Mouse (Mus musculus): ENCODE measurements around the gene Nhej1. TPM values are rescaled to one million over a fixed set of nuclear protein-coding genes. Genes with fewer than 3 reads are reported as not detected.

Nhej1 gene
- polyA plus RNA-seq, 1 experiment from 2014 or later: 3.5 TPM

DNA sequence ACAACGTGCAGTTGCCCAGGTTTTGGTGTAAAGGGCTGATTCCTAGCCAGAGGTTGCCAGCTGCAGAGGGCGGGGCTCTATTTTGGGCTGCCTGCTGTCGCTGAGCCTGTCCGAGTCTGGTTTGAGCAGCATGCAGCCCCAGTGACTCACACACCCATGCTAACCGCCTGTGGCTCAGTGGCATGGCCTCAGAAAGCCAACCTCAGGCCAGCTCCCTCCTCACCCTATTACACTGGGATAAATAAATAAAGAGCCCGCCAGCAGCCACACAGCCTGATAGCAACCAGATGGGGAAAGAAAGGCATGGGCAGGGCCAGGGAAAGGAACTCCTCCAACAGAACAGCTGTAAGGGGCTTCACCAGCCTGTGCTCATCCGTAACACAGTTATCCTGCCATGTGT lies 84.6 kb downstream of the Nhej1 start:
- H3K27ac ChIP-seq (ENCODE audit: low read depth): no peak overlapping the region
- no peaks in the 10 kb centered on the region for H3K9me3 ChIP-seq (ENCODE audit: low read length)
- DNase-seq (no peak), ATAC-seq (no peak)
- no peaks in the 10 kb centered on the region for H3K27me3 ChIP-seq (ENCODE audit: insufficient read depth, low read length)
- H3K4me2 ChIP-seq (ENCODE audit: low read depth, low read length): no peak overlapping the region
- 57% methylated on average over 7 of the region's 7 CpGs for WGBS (ENCODE audit: insufficient replicate concordance)
- no peaks in the 10 kb centered on the region; the same call in 1 of the 2 replicates for H3K4me1 ChIP-seq (ENCODE audit: insufficient read depth)
- H3K4me3 ChIP-seq (ENCODE audit: low read depth, low read length): no peak overlapping the region
- TF ChIP-seq CTCF (IDR thresholded peaks at IDR 0.05; ENCODE audit: low read depth) (no peak), EP300 (IDR thresholded peaks at IDR 0.05; ENCODE audit: low read depth) (no peak)
- no peak overlapping the region for H3K9ac ChIP-seq (replicated peaks)
- H3K36me3 ChIP-seq (replicated peaks; ENCODE audit: insufficient read depth, low read length): no peaks in the 10 kb centered on the region

DNA sequence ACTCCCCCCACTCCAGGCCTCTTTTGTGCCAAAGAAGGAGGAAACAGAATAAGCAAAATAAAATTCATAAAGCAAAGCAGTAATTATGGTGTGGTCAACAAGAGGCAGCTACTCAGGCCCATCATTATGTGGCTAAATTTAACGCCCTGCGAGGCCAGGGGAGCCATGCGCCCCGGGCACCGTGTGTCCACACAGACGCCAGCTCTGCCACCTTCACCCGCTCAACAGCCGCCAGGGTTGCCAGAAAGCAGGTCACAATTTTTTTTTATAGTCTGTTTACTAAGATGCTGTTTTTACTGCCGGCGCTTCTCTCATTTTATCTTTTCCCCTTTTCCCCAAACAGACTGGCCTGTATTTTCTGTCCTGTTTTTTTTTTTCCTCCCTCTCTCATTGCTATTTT lies 93.0 kb downstream of the Nhej1 start:
- 83% methylated on average over 10 of the region's 10 CpGs for WGBS (ENCODE audit: insufficient replicate concordance)
- Histone ChIP-seq H3K9ac (replicated peaks) (no peak overlapping the region), H3K9me3 (ENCODE audit: low read length) (no peaks in the 10 kb centered on the region), H3K27me3 (ENCODE audit: insufficient read depth, low read length) (no peaks in the 10 kb centered on the region), H3K27ac (ENCODE audit: low read depth) (no peak overlapping the region), H3K4me3 (ENCODE audit: low read depth, low read length) (no peak overlapping the region), H3K36me3 (replicated peaks; ENCODE audit: insufficient read depth, low read length) (no peaks in the 10 kb centered on the region), H3K4me1 (ENCODE audit: insufficient read depth) (no peaks in the 10 kb centered on the region), H3K4me2 (ENCODE audit: low read depth, low read length) (no peak overlapping the region)
- no peak for ATAC-seq
- TF ChIP-seq CTCF (IDR thresholded peaks at IDR 0.05; ENCODE audit: low read depth): no peak
- no peak for TF ChIP-seq EP300 (IDR thresholded peaks at IDR 0.05; ENCODE audit: low read depth)
- DNase-seq: no peak

DNA sequence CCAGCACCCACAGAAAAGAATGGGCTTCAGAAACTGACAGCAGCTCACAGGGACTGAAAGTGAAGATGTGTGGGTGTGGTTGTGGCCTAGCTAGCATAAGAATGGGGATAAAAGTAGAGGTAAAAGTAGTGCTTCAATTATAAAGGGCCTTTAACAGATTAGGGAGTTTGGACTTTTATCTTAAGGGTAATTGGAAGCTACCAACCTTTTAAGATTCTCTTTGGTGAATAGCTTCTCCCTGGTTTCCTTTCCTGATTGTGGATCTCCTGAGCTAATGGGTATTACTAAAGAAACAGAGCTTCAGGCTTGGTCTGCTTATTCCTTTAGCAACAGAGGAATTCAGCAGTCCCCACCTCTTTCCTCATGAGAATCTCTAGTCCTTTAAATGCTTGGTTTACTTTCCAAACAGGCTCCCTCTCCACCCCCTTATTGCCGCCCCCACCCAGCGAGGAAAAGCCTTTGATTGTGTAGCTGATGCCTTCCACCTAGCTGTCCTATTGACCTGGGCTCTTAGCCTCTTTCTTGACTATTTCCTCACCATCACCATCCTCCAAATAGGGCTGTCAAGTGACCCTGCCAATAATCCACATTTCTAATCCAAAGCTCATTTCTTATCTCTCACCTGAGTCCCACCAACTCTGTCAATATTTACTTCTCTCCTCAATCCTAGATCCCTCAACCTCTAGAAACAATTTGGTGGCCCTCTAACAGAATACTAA lies 97.8 kb downstream of the Nhej1 start:
- ATAC-seq (no peak), DNase-seq (no peak)
- 46% methylated on average over 2 of the region's 2 CpGs for WGBS (ENCODE audit: insufficient replicate concordance)
- Histone ChIP-seq H3K4me2 (ENCODE audit: low read depth, low read length) (no peak overlapping the region), H3K9me3 (ENCODE audit: low read length) (no peaks in the 10 kb centered on the region), H3K27me3 (ENCODE audit: insufficient read depth, low read length) (no peaks in the 10 kb centered on the region), H3K4me3 (ENCODE audit: low read depth, low read length) (no peak overlapping the region), H3K27ac (ENCODE audit: low read depth) (no peak overlapping the region), H3K36me3 (replicated peaks; ENCODE audit: insufficient read depth, low read length) (no peaks in the 10 kb centered on the region), H3K9ac (replicated peaks) (no peak overlapping the region), H3K4me1 (ENCODE audit: insufficient read depth) (peaks cover 6% of the 10 kb centered on the region; the same call in 1 of the 2 replicates)
- TF ChIP-seq EP300 (IDR thresholded peaks at IDR 0.05; ENCODE audit: low read depth) (no peak), CTCF (IDR thresholded peaks at IDR 0.05; ENCODE audit: low read depth) (no peak)

DNA sequence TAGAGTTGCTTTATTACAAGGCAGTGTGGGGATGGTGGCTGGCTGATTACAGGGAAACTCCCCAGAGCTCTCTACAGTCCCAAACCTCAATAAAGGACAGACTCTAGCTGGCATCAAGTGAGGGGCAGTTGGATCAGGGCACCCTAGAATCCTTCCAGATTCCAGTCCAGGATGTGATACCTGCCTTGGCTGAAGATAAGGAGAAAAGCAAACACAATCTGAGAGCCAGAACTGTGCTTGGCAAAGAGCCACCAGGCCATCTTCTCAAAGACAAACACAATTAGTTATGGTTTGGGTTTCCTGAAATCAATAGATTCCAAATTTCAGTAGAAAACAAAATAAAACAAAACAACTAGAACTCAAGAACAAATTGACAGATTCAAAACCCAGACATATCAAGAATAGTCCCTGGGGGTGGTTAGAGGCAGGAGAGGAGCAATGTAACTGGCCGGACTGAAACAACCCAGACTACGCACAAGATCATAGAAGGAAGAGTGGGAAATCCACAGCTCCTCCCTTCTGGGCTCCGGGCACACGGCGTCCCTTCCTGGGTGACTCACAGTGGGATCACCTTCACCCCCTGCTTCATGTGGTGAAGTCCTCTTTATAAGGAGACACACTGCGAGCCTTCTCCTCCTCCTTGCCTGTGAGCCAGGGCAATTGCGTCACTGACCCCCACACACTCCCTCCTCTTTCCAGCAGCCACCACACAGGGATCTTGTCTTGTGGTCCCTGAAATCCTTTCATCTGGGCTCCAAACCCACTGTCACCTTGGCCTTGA lies 100.4 kb downstream of the Nhej1 start:
- Histone ChIP-seq H3K9me3 (ENCODE audit: low read length) (no peaks in the 10 kb centered on the region), H3K27ac (ENCODE audit: low read depth) (no peak overlapping the region), H3K4me3 (ENCODE audit: low read depth, low read length) (no peak overlapping the region), H3K4me2 (ENCODE audit: low read depth, low read length) (no peak overlapping the region), H3K36me3 (replicated peaks; ENCODE audit: insufficient read depth, low read length) (no peaks in the 10 kb centered on the region), H3K27me3 (ENCODE audit: insufficient read depth, low read length) (no peaks in the 10 kb centered on the region), H3K9ac (replicated peaks) (no peak overlapping the region), H3K4me1 (ENCODE audit: insufficient read depth) (peaks cover 6% of the 10 kb centered on the region; the same call in 1 of the 2 replicates)
- WGBS (ENCODE audit: insufficient replicate concordance): 52% methylated on average over 7 of the region's 7 CpGs
- TF ChIP-seq EP300 (IDR thresholded peaks at IDR 0.05; ENCODE audit: low read depth) (no peak), CTCF (IDR thresholded peaks at IDR 0.05; ENCODE audit: low read depth) (no peak)
- no peak for DNase-seq
- ATAC-seq: no peak

DNA sequence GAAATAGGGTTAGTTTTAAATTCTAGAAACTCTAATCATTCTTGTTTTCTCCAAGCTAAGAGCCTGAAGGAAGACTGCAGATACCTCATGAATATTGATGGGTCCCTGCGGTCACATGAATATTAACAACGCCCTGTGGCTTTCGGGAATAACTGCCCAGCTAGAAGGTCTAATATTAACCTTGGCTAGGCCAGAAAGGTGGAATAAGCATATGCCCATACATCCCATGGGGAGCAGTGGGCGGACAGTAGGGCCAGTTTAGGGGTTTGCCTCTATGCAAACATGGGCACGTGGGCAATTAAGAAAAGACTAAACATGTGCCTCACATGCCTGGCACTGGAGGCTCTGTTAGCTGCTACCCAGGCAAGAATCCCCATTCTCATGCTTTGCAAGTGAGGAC lies 102.8 kb downstream of the Nhej1 start:
- Histone ChIP-seq H3K9ac (replicated peaks) (no peak overlapping the region), H3K4me3 (ENCODE audit: low read depth, low read length) (no peak overlapping the region), H3K9me3 (ENCODE audit: low read length) (no peaks in the 10 kb centered on the region), H3K27ac (ENCODE audit: low read depth) (no peak overlapping the region), H3K4me1 (ENCODE audit: insufficient read depth) (peaks cover 6% of the 10 kb centered on the region; the same call in 1 of the 2 replicates), H3K27me3 (ENCODE audit: insufficient read depth, low read length) (no peaks in the 10 kb centered on the region), H3K4me2 (ENCODE audit: low read depth, low read length) (no peak overlapping the region), H3K36me3 (replicated peaks; ENCODE audit: insufficient read depth, low read length) (no peaks in the 10 kb centered on the region)
- DNase-seq: no peak
- WGBS (ENCODE audit: insufficient replicate concordance): 75% methylated on average over 5 of the region's 5 CpGs
- TF ChIP-seq CTCF (IDR thresholded peaks at IDR 0.05; ENCODE audit: low read depth) (no peak), EP300 (IDR thresholded peaks at IDR 0.05; ENCODE audit: low read depth) (no peak)
- ATAC-seq: no peak

DNA sequence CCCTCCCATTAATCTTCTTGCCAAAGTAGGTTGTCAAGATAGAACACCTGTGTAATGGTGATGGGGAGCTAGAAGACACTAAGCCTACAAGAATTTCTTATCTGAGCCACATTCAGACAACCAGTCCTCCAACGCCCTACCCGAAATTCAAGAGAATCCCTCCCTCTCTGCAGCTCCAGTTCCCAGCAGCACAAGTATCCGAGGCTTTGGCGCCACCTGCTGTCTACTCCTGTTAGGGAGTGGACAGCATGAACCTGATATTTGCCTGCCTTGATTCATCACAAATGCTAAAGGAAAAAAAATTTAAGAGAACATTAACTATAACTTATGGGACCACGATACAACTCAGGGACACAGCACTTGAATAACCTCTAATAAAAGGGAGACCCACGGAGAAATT lies 108.2 kb downstream of the Nhej1 start:
- Histone ChIP-seq H3K36me3 (replicated peaks; ENCODE audit: insufficient read depth, low read length) (no peaks in the 10 kb centered on the region), H3K27ac (ENCODE audit: low read depth) (no peak overlapping the region), H3K9me3 (ENCODE audit: low read length) (no peaks in the 10 kb centered on the region), H3K9ac (replicated peaks) (no peak overlapping the region), H3K4me2 (ENCODE audit: low read depth, low read length) (no peak overlapping the region), H3K27me3 (ENCODE audit: insufficient read depth, low read length) (no peaks in the 10 kb centered on the region), H3K4me3 (ENCODE audit: low read depth, low read length) (no peak overlapping the region), H3K4me1 (ENCODE audit: insufficient read depth) (0 out of 2 replicates have a peak, but pooled peaks cover 2% of the 10 kb centered on the region)
- ATAC-seq (peak; percentile 33; the same call in 1 of the 2 replicates), DNase-seq (peak; percentile 85)
- 6% methylated on average over 6 of the region's 6 CpGs for WGBS (ENCODE audit: insufficient replicate concordance)
- TF ChIP-seq EP300 (IDR thresholded peaks at IDR 0.05; ENCODE audit: low read depth) (no peak), CTCF (IDR thresholded peaks at IDR 0.05; ENCODE audit: low read depth) (peak; percentile 87)

Data from liver, postnatal 0 days (tissue).